Mouse (Mus musculus): ENCODE data around the gene Prdm2.
A peak's percentile ranks its signal among the peaks of the same experiment; 100 is the strongest.

Prdm2 gene

DNA sequence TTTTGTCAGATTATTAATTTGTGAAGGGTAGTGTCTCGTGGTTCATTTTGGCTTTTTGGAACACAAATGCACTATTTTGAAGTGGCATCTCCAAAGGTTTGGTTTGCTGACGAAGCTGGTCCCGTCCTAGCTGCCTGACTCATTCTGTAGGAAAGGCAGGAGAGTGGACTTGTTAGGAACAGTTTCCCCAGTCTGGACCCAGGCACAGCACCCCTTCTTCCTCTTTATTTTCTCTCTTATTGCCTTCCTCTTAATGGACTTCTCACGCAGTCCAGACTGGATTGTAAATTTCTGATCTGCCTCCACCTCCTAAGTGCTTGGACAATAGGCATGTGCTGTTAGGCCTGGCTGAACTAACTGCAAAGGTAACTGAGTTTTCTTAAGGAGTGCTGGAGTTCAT is 57.8 kb downstream of the Prdm2 start:
- DNase-seq (ENCODE audit: low spot score in 2 of 2) = no peak

DNA sequence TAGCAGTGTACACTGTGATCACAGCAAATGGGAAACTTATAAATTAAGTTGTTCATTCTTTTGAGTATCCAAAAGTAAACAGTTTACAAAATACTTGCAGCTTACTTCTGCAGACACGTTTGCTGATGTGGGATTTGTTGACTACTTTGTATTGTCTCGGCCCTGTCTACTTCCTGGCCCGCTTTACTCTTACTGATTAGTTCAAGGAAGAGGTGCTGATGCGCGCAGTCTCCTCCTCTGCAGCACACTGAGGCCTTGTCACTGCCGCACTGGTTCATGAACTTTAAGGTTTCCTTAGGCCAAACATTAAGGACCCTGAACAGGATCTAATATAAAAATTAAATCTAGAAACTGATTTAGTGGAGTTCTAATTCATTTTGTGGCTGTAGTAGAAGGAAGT is 58.2 kb downstream of the Prdm2 start:
- no peak for DNase-seq (ENCODE audit: low spot score in 2 of 2)

DNA sequence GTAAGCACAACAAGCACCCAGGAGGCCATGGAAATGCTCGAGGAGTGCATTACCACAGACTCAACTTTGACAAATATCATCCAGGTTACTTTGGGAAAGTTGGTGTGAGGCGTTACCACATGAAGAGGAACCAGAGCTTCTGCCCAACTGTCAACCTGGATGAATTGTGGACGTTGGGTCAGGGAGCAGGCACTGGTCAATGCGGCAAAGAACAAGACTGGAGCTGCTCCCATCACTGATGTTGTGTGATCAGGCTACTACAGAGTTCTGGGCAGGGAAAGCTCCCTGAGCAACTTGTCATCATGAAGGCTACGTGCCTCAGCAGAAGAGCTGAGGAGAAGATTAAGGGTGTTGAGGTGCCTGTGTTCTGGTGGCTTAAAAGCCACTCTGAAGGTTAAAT is 60.2 kb downstream of the Prdm2 start:
- DNase-seq (ENCODE audit: low spot score in 2 of 2) = no peak

DNA sequence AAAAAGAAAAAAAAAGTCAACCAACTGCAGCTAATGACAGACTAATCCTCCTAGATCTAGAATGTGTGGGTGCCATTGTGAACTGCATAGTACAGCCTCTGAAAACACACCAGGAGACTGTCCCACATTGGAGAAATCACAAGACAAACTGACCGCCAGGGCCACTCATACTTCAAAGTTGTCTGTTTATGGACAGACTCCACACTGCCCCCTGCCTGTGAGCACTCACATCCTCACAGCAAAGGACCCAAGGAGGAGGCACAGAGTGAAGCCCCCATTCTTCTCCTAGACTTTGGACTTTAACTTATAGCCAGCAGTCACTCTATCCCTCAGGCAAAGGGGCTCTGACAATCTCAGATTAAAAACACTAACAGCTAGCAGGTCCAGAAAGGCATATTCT is 61.5 kb downstream of the Prdm2 start:
- DNase-seq (ENCODE audit: low spot score in 2 of 2) = peak in 1 of 2 experiments; percentile 18

DNA sequence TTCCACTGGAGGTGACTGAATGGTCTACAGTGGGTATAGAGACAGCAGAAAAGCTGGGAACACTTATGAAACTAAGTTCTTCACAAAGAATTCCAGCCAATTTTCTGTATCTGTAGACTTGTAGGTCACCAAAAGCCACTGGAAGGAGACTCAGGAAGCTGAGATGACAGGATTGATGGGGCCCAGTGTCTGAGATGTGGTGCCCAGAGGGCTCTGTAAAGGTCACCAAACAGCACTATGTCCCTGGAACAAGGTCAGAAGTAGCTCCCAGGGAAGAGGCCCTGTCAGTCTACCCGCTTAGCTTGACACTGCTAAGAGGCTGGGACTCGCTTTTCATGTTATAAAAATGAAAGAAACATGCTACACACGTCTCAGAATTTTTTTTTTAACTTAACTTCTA is 65.1 kb downstream of the Prdm2 start:
- DNase-seq (ENCODE audit: low spot score in 2 of 2) = no peak

DNA sequence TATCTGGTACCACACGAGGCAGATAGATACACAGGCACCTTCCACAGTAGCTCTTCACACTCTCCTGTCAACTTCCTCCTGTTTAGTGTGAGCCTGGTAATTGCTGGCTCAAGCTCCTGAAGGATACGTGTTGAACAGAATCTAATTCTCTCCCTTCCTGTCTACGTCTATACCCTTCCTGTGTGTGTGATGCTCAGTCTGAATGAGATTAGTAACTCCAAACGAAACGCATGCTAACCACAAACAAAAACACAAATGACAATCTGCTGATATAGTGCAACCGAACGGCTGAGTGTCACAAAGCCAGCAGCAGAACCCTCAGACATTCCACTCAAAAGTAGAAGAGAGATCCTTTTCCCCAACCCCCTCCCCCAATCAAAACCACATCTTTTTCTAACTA is 69.2 kb downstream of the Prdm2 start:
- no peak for DNase-seq (ENCODE audit: low spot score in 2 of 2)

DNA sequence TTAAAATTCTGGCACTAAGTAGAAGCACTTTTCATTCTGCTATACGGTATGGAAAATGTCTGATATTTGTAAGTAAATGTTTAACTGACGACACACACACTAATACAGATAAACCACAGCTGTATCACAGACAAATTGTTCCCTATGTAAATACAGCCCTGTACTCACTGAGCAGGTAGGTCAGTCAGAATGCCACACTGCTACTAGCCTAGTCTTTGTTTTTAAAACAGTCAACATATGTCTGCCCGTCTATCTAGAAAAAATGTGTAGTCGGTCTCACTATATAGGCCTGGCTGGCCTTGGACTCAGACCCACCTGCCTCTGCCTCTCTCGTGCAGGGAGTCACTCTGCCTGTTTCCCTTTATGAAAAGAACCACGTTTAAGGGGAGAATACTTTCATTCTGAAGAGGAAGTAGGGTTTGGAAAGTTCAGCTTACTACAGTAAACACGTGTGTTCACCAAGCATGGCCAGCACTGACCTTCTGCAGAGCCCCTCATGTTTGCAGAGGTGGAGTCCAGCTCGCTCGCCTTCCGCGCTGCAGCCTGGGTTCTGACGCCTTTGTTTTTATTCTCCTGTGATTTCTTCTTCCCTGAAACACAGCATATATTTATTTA is 71.0 kb downstream of the Prdm2 start:
- DNase-seq (ENCODE audit: low spot score in 2 of 2) = peak; percentile 60 to 64

DNA sequence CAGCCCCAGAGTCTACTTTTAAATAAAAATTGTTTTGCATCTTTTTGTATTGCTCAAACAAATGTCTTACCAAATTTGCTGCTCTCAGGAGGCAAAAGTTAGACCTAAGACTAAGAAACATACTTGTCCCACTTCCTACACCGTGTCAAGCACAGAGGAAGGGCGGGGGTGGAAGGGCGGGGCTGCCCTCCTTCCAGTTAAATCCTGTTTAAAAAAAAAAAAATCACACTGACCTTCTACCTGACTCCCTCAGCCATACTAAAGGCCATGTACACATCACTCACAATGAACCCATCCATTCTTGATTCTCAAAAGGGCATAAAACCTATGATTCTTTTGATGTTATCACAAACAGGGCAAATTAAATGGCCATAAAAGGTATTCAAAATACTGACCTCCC is 71.9 kb downstream of the Prdm2 start:
- no peak for DNase-seq (ENCODE audit: low spot score in 2 of 2)

DNA sequence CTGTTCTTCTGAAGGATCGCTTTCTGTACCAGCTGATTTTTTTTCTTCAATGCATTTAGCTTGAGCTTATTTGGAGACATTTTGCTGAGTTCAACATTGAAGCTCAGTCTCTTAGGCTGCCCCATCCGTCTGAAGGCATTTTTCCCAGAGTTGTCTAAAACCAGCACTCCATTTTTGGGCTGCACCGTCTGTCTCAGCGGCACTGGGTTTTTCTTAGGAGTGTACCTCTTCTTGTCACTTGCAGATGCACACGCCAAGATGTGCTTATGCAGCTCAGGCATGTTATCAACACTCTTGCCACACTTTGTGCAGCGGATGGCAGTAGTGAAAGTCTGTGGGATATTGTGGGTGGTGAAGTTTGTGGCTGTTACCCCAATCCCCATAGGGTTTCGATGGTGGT is 80.4 kb downstream of the Prdm2 start:
- DNase-seq (ENCODE audit: low spot score in 2 of 2) = no peak

DNA sequence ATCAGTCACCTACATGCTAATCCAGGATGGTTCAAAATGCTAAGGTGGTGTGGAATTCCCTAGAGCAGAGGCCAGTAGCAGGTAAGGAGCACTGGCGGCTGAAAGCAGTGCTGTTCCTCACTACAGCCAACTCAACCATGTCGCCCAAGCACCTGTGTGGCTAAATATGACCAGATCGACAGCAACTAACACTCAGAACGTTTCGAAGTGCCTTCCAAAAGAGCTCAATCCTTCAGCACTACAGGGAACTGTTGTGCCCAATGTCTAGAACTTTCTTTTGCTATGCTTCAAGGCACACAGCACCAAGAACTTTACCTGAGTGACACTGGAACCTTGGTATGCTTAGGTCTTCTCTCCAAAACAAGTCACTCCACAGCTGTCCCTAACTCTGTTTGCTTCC is 82.4 kb downstream of the Prdm2 start:
- DNase-seq (ENCODE audit: low spot score in 2 of 2) = no peak

DNA sequence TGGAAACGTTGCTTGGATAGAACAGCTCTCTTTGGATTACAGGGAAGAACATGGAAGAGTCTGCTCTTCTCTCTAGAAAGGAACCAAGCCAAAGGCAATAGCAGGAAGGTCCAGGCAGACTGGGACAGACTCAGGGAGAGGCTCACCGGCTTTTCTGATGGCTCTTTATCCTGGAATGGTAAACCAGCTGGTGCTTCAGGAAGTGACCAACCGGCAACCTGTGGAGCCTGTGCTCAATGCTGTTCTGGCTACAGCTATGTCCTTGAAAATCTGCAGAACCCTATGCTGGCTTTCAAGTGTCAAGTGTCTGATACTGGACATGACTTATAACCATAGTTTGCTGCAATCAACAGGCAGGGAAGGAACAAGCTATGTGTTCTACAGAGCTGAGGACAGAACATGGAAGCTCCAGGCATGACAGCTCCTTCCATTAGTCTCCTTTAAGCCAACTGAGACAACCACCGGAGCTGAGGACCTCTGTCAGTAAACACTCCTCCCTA is 83.5 kb downstream of the Prdm2 start:
- DNase-seq (ENCODE audit: low spot score in 2 of 2) = no peak

DNA sequence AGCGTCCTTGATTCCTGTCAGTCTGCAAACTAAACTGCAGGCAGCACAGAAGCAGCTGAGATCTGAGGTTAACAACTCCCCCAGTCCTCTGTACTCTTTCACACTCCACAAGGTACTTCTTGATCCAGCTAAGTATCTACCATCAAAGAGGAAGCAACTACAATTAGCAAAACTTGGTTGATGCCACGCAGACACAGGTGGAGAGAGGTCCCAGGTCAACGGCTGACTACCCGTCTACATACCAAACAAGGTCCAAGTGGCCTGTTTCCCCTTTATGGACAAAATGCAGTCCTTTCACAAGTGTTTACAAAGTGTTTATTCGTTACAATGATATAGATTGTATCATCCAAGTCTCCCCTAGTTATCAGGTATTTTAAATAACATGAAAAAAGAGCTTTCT is 85.6 kb downstream of the Prdm2 start:
- no peak for DNase-seq (ENCODE audit: low spot score in 2 of 2)

DNA sequence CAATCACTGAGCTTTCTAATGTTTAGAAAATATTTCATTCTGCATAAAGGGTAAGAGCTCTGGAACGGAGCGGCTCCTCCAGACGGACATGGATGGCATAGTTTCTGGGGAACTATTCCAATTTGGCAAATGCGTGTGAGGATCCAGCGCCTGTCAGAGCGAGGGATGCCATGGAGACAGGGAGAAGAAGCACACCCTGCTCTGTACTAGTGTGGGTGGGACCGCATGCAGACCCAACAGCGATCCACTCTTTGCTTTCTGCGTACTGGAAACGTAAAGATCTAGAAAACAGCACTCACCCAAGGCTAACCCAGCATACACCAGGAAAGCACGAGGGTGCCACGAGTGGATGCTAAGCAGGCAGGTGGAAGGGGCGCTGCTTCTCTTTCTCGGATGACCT is 86.3 kb downstream of the Prdm2 start:
- DNase-seq (ENCODE audit: low spot score in 2 of 2) = no peak

DNA sequence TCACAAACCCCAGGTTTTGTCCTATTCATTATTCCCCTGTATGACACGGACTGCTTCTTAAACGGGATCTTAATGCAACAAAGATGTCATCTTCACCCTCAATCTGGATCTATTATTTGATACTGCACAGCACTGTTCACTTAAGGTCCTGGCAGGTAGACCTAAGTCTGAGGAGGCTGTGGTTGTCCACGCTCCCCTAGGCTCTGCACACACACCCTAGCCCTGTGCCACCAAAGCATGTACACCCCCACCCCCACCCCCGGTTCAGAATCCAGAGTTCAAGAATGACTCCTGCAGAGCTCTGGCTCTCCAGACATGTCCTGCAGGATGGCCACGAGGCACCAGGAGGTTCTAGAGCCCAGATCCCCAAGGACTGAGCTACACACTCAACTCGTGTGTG is 87.5 kb downstream of the Prdm2 start:
- no peak for DNase-seq (ENCODE audit: low spot score in 2 of 2)

DNA sequence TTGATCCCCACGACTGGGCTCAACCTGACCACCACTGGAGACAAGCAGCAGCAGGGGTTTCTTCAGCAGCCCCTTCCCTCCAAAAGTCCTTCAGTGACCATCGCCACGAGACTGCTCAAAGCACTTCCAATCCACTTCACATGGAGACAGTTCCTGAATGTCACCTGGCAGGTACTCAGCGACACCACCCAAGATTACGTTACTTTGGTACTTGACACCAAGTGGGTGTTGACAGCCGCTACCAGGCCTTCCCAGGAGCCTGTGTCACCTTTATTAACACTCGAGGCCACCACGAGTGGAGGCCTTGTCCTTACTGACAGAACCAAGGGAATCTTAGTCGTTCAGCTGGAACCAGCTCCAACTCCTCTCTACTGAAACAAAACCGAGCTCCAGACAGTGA is 89.8 kb downstream of the Prdm2 start:
- DNase-seq (ENCODE audit: low spot score in 2 of 2) = no peak

DNA sequence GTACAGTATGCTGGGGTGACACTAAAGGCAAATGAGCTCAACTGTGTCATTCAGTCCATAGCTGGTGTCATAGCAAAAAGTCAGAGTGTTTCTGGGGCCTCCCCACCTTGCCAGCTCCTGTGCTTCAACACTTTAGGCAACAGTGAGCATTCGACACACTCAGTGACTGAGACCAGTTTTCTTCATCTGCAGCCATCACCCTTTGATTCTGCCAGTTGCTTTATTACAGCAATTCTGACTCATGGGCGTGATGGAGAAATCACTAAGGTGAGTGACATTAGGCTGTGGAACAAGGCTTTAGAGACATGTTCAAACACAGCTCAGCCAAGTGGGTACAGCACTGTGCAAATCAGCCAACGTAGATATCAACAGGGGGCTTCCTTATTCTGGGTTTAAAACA is 91.6 kb downstream of the Prdm2 start:
- DNase-seq (ENCODE audit: low spot score in 2 of 2) = no peak

DNA sequence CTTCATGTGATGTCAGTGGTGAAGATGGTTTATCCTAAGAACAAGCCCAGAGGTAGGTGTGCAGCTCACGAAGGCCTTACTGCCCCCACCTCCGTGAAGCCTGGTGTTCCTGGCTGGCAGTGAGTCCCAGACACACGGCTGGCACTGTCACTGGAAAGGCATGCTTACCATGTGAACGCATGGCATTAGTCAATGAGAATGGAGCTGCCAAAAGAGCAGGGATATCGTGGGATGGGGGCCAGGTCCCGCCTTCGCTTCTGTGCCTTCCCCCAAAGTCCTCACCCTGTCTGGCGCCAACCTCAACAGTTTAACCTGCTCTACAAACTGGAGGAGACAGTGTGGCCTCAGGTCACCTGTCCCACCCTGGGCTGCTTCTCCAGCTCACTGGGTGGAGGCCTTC is 92.8 kb downstream of the Prdm2 start:
- DNase-seq (ENCODE audit: low spot score in 2 of 2) = no peak

DNA sequence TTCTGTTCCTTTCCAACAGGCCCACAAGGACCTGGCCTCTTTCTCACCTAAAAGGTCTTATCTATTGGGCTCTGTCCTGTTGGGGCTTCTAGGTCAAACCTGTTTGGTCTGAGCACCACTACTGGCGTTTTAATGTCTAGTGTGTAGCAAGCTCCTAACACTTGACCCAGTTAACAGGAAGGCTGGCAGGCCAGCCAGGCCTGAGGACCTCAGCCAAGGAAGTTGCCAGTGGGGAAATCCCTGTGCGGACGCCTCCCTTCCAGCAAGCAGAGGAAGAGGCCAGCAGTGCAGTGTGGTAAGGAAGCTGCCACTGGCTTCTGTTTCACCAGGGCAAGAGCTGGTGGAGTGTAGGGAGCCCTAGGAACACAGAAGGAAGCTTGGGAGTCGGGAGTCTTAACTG is 94.0 kb downstream of the Prdm2 start:
- peak; percentile 17 to 31 for DNase-seq (ENCODE audit: low spot score in 2 of 2)

DNA sequence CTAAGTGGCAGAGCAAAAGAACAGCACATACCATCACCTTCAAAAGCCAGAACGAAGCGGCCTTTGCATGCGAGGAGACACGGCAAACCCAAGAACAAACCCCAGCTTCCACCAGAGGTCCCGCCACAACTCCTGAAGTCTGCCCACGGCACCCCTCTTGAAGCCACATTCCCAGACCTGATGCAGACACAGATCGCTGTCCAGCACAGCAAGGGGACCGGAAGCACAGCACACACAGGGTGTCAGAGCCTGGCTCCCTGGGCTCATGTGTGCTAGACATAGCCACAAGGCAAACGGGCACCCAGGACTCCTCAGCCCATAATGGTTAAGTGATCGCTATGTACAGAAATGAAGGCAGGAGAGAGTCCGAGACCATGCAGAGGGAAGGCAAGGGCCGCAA is 96.9 kb downstream of the Prdm2 start:
- DNase-seq (ENCODE audit: low spot score in 2 of 2) = no peak

DNA sequence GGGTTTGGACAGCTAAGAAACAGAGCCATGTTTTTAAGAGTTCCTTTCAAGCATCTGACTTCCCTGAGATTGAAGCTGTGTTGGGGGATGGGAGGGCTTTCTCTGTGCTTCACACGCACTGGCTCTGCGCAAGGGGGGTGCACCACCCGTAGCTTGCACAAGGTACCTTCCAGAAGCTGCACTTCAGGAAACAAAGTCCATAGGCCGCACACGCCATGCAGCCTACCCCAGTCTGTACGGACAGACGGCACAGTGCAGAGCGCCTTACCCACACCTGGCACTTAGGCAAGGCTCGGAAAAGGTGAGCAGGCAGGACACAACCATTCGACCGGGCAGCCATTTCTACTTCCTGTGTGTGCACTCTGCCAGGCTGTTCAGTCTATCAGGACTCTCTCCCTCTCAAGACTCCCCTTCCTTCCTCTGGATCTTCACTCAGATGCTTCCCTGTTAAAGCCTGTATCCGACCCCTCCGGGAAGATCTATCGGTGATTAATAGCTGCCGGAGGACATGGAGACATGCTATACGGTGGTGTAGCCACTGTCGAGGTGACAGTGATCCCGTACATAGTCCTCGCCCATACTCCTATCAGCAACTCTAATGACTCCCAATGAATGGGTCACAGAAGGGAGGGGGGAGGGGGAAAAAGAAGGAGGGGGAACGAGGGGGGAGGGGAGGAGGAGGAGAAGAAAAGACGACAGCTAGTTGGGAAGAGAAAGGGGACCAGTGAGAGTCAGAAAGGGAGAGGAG is 98.4 kb downstream of the Prdm2 start:
- no peak for DNase-seq (ENCODE audit: low spot score in 2 of 2)

DNA sequence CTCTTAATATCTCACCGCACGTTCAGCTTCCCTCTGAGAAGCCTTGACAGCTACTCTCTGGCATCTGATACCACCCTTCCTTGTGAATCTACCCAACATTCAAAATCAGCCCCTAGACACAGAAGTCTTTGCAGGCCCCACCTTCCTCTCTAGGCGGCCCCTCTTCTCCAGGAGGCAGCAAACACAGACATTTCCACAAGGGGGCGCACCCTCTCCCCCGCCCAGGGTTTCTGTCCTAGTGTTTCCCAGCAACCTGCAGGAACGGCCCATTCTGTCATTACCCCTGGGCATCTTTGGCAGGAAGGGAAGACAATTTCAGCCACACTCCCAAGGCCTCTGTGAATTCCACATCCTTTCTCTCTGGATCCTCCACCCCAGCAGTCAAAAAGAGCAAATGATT is 99.8 kb downstream of the Prdm2 start:
- DNase-seq (ENCODE audit: low spot score in 2 of 2) = peak; percentile 41 to 44

DNA sequence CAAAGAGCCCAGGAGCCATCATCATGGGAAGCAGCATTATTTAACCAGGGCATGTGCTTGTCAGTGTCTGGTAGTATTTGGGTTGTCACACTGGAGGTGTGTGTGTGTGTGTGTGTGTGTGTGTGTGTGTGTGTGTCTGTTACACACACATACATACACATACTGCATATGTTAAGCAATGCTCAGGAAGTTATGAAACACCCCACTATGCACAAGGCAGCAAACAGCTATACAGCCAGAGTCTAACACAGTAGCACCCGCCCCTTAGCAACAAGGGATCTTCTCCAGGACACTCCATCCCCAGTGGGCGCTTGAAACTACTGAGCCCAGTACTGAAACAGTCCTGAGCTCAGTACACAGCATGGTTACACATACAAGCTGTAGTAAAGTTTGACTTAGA is 100.4 kb downstream of the Prdm2 start:
- DNase-seq (ENCODE audit: low spot score in 2 of 2) = no peak

DNA sequence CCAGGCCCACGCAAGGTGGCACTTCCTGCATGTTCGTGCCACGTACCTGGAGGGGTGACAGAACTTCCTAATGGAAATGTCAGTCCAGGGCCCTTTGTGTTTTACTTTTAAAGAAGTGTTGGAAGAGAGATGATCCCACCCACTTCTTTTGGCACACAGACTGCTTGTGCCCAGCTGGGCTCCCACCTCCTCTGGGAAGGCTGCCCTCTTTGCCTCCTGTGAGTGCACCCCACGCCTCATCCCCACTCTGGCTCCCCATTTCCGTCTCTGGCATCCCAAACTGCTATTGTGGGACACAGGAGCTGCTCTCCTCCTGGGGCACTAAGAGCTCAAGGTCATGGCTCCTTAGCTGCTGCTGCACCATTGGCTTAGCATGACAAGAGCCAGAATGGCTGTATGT is 100.9 kb downstream of the Prdm2 start:
- no peak for DNase-seq (ENCODE audit: low spot score in 2 of 2)

DNA sequence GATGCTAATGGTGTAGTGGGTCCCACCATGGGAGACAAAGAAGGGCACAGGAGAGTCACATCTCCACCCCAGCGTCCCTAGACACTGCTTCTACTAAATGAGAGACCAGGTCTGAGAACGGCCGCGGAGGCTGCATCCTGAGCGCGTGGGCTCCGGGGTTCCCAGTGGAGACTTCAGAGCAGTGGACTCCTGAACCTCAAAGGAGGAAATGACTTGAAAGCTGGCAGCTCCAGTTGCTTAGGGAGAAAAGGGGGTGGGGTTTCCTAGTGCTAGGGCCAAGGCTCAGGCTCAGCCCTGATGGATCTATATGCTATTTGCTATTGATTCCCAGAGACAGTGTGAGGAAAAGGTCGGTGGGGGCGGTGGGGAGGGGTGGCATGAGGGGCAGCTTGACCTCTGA is 104.2 kb downstream of the Prdm2 start:
- no peak for DNase-seq (ENCODE audit: low spot score in 2 of 2)
